Mouse (Mus musculus) MEL (cell line): ENCODE results near the gene Gprc5b. TPM values are rescaled to one million over a fixed set of nuclear protein-coding genes. Genes with fewer than 3 reads are reported as not detected.

Experiments
- DNase-seq: peaks from one replicate; pipeline ENCODE4 v3.0.0; 2011; ENCODE audit warnings: low read depth, low spot score
- H3K27ac ChIP-seq: 2 replicates; pipeline ENCODE4 v1.5.1; 2012; ENCODE audit warnings: low read depth, mild to moderate bottlenecking, control low read depth, low read length, moderate library complexity; ENCODE audit not compliant: control insufficient read depth
- H3K27me3 ChIP-seq, 2 experiments: fragments of 150-350 bp in 1 of 2; sonication (generic) in 1 of 2; 2 replicates each; pipeline ENCODE4 v1.6.1; 2012; ENCODE audit warnings: low read length in 2 of 2, mild to moderate bottlenecking in 2 of 2, improper control_type of control experiment in 1 of 2, moderate library complexity in 1 of 2; ENCODE audit not compliant: insufficient read depth in 2 of 2, control insufficient read depth in 1 of 2
- H3K36me3 ChIP-seq, 2 experiments: 2 replicates each; pipeline ENCODE4 v1.6.1; 2012 to 2014; ENCODE audit warnings: low read length in 2 of 2, improper control_type of control experiment in 1 of 2, inconsistent platforms in 1 of 2, mild to moderate bottlenecking in 1 of 2; ENCODE audit not compliant: insufficient read depth in 2 of 2, control insufficient read depth in 1 of 2
- H3K4me1 ChIP-seq, 2 experiments: fragments of 150-350 bp in 1 of 2; sonication (generic) in 1 of 2; 2 replicates each; pipeline ENCODE4 v1.6.1; 2012; ENCODE audit warnings: low read length in 2 of 2, improper control_type of control experiment in 1 of 2, mild to moderate bottlenecking in 1 of 2; ENCODE audit not compliant: insufficient read depth in 2 of 2, control insufficient read depth in 1 of 2
- H3K4me3 ChIP-seq, 2 experiments: fragments of 150-350 bp in 1 of 2; sonication (generic) in 1 of 2; 2 replicates each; pipeline ENCODE4 v1.5.1; 2012; ENCODE audit warnings: low read depth in 2 of 2, low read length in 2 of 2, mild to moderate bottlenecking in 2 of 2, moderate library complexity in 2 of 2, control low read depth in 1 of 2, improper control_type of control experiment in 1 of 2; ENCODE audit not compliant: control insufficient read depth in 1 of 2, insufficient read depth in 1 of 2
- H3K79me2 ChIP-seq: 2 replicates; pipeline ENCODE4 v1.6.1; 2012; ENCODE audit warnings: mild to moderate bottlenecking, low read length, moderate library complexity; ENCODE audit not compliant: control insufficient read depth, poor library complexity, insufficient read depth
- H3K9ac ChIP-seq: 2 replicates; pipeline ENCODE4 v1.6.1; 2012; ENCODE audit warnings: low read depth, mild to moderate bottlenecking, control low read depth, low read length, moderate library complexity; ENCODE audit not compliant: control insufficient read depth, poor library complexity, severe bottlenecking
- H3K9me3 ChIP-seq: fragments of 150-350 bp; sonication (generic); replicated peaks from 2 replicates; pipeline ENCODE4 v1.6.1; 2012; ENCODE audit warnings: mild to moderate bottlenecking, low read length, improper control_type of control experiment, moderate library complexity; ENCODE audit not compliant: insufficient read depth
- BHLHE40 ChIP-seq: IDR thresholded peaks from 2 replicates; pipeline ENCODE4 v1.6.1; 2012; ENCODE audit warnings: low read depth, mild to moderate bottlenecking, inconsistent platforms, low read length, improper control_type of control experiment, borderline replicate concordance
- CHD1 ChIP-seq: IDR thresholded peaks from 2 replicates; pipeline ENCODE4 v1.6.1; 2012; ENCODE audit warnings: low read depth, mild to moderate bottlenecking, inconsistent platforms, low read length, improper control_type of control experiment
- CHD2 ChIP-seq: IDR thresholded peaks from 2 replicates; pipeline ENCODE4 v1.6.1; 2011; ENCODE audit warnings: low read length, improper control_type of control experiment
- CTCF ChIP-seq, 3 experiments: IDR thresholded peaks in 2 of 3; conservative IDR thresholded peaks in 1 of 3; 2 replicates each; pipeline ENCODE4 v1.5.1; 2011 to 2012; ENCODE audit warnings: low read length in 3 of 3, low read depth in 2 of 3, mild to moderate bottlenecking in 2 of 3, improper control_type of control experiment in 1 of 3, inconsistent platforms in 1 of 3, mixed read lengths in 1 of 3, moderate library complexity in 1 of 3; ENCODE audit not compliant: control insufficient read depth in 1 of 3, insufficient read depth in 1 of 3, poor library complexity in 1 of 3, severe bottlenecking in 1 of 3
- E2F4 ChIP-seq: IDR thresholded peaks from 2 replicates; pipeline ENCODE4 v1.6.1; 2011; ENCODE audit warnings: low read depth, low read length, improper control_type of control experiment, borderline replicate concordance
- ELF1 ChIP-seq: IDR thresholded peaks from 2 replicates; pipeline ENCODE4 v1.6.1; 2014; ENCODE audit warnings: low read depth, mild to moderate bottlenecking, inconsistent platforms, low read length, improper control_type of control experiment, moderate library complexity
- EP300 ChIP-seq, 2 experiments: IDR thresholded peaks; 2 replicates each; pipeline ENCODE4 v1.6.1; 2011; ENCODE audit warnings: improper control_type of control experiment in 2 of 2, low read length in 2 of 2, low read depth in 1 of 2, mild to moderate bottlenecking in 1 of 2
- ETS1 ChIP-seq: IDR thresholded peaks from 2 replicates; pipeline ENCODE4 v1.6.1; 2012; ENCODE audit warnings: low read depth, mild to moderate bottlenecking, inconsistent platforms, low read length, improper control_type of control experiment, moderate library complexity
- GABPA ChIP-seq: IDR thresholded peaks from 2 replicates; pipeline ENCODE4 v1.6.1; 2012; ENCODE audit warnings: low read depth, mild to moderate bottlenecking, inconsistent platforms, low read length, improper control_type of control experiment, moderate library complexity
- GATA1 ChIP-seq: IDR thresholded peaks from 2 replicates; pipeline ENCODE4 v1.6.1; 2011; ENCODE audit warnings: low read depth, low read length, improper control_type of control experiment
- HCFC1 ChIP-seq: IDR thresholded peaks from 2 replicates; pipeline ENCODE4 v1.6.1; 2012; ENCODE audit warnings: low read depth, mild to moderate bottlenecking, inconsistent platforms, low read length, improper control_type of control experiment, moderate library complexity
- JUND ChIP-seq: IDR thresholded peaks from 2 replicates; pipeline ENCODE4 v1.6.1; 2011; ENCODE audit warnings: low read depth, mild to moderate bottlenecking, improper control_type of control experiment, low read length
- KAT2A ChIP-seq: conservative IDR thresholded peaks from 2 replicates; pipeline ENCODE4 v1.6.1; 2012; ENCODE audit warnings: low read depth, low read length, improper control_type of control experiment, inconsistent platforms
- MAFK ChIP-seq: IDR thresholded peaks from 2 replicates; pipeline ENCODE4 v1.6.1; 2011; ENCODE audit warnings: low read depth, mild to moderate bottlenecking, low read length, improper control_type of control experiment, borderline replicate concordance
- MAX ChIP-seq: IDR thresholded peaks from 2 replicates; pipeline ENCODE4 v1.6.1; 2011; ENCODE audit warnings: low read length, improper control_type of control experiment
- MAZ ChIP-seq: IDR thresholded peaks from 2 replicates; pipeline ENCODE4 v1.6.1; 2012; ENCODE audit warnings: low read depth, mild to moderate bottlenecking, inconsistent platforms, low read length, improper control_type of control experiment
- MEF2A ChIP-seq: IDR thresholded peaks from 2 replicates; pipeline ENCODE4 v1.6.1; 2014; ENCODE audit warnings: low read depth, mild to moderate bottlenecking, inconsistent platforms, low read length, improper control_type of control experiment; ENCODE audit not compliant: poor library complexity, insufficient replicate concordance, severe bottlenecking; ENCODE audit errors: extremely low read depth
- MXI1 ChIP-seq: IDR thresholded peaks from 2 replicates; pipeline ENCODE4 v1.6.1; 2011; ENCODE audit warnings: mild to moderate bottlenecking, low read depth, low read length, improper control_type of control experiment
- MYB ChIP-seq: IDR thresholded peaks from 2 replicates; pipeline ENCODE4 v1.6.1; 2011; ENCODE audit warnings: mild to moderate bottlenecking, low read depth, low read length, improper control_type of control experiment
- MYC ChIP-seq: IDR thresholded peaks from 2 replicates; pipeline ENCODE4 v1.6.1; 2011; ENCODE audit warnings: low read depth, mild to moderate bottlenecking, low read length, improper control_type of control experiment, moderate library complexity
- NELFE ChIP-seq: IDR thresholded peaks from 2 replicates; pipeline ENCODE4 v1.6.1; 2011; ENCODE audit warnings: low read depth, low read length, improper control_type of control experiment
- POLR2AphosphoS2 ChIP-seq: IDR thresholded peaks from 2 replicates; pipeline ENCODE4 v1.6.1; 2011; ENCODE audit warnings: low read length, improper control_type of control experiment
- POLR2AphosphoS5 ChIP-seq: IDR thresholded peaks from 2 replicates; pipeline ENCODE4 v1.6.1; 2012; ENCODE audit warnings: low read depth, borderline replicate concordance, mild to moderate bottlenecking, inconsistent platforms, low read length, moderate library complexity, mixed read lengths
- RAD21 ChIP-seq: IDR thresholded peaks from 2 replicates; pipeline ENCODE4 v1.6.1; 2011; ENCODE audit warnings: mild to moderate bottlenecking, low read depth, low read length, improper control_type of control experiment
- RCOR1 ChIP-seq: IDR thresholded peaks from 2 replicates; pipeline ENCODE4 v1.6.1; 2012; ENCODE audit warnings: low read depth, mild to moderate bottlenecking, inconsistent platforms, low read length, improper control_type of control experiment
- SIN3A ChIP-seq: IDR thresholded peaks from 2 replicates; pipeline ENCODE4 v1.6.1; 2012; ENCODE audit warnings: low read length, improper control_type of control experiment, inconsistent platforms
- SMC3 ChIP-seq: IDR thresholded peaks from 2 replicates; pipeline ENCODE4 v1.6.1; 2011; ENCODE audit warnings: low read depth, low read length, improper control_type of control experiment
- TAL1 ChIP-seq: IDR thresholded peaks from 2 replicates; pipeline ENCODE4 v1.6.1; 2012; ENCODE audit warnings: mild to moderate bottlenecking, inconsistent platforms, low read length, moderate library complexity, mixed read lengths
- TBP ChIP-seq: IDR thresholded peaks from 2 replicates; pipeline ENCODE4 v1.8.0; 2011; ENCODE audit warnings: low read depth, low read length, improper control_type of control experiment
- TCF12 ChIP-seq: IDR thresholded peaks from 2 replicates; pipeline ENCODE4 v1.6.1; 2014; ENCODE audit warnings: low read depth, mild to moderate bottlenecking, inconsistent platforms, low read length, improper control_type of control experiment, moderate library complexity
- UBTF ChIP-seq: IDR thresholded peaks from 2 replicates; pipeline ENCODE4 v1.6.1; 2012; ENCODE audit warnings: low read depth, mild to moderate bottlenecking, inconsistent platforms, low read length, improper control_type of control experiment, moderate library complexity, borderline replicate concordance; ENCODE audit not compliant: insufficient read depth
- USF1 ChIP-seq: IDR thresholded peaks from 2 replicates; pipeline ENCODE4 v1.6.1; 2014; ENCODE audit warnings: low read depth, mild to moderate bottlenecking, inconsistent platforms, low read length, improper control_type of control experiment, moderate library complexity
- USF2 ChIP-seq, 2 experiments: IDR thresholded peaks; 2 replicates each; pipeline ENCODE4 v1.6.1; 2011 to 2012; ENCODE audit warnings: improper control_type of control experiment in 2 of 2, low read length in 2 of 2, borderline replicate concordance in 1 of 2, inconsistent platforms in 1 of 2, low read depth in 1 of 2, mild to moderate bottlenecking in 1 of 2; ENCODE audit not compliant: insufficient read depth in 1 of 2
- ZC3H11A ChIP-seq: IDR thresholded peaks from 2 replicates; pipeline ENCODE4 v1.6.1; 2012; ENCODE audit warnings: low read depth, mild to moderate bottlenecking, inconsistent platforms, low read length, improper control_type of control experiment
- ZKSCAN1 ChIP-seq: IDR thresholded peaks from 2 replicates; pipeline ENCODE4 v1.6.1; 2012; ENCODE audit warnings: low read depth, mild to moderate bottlenecking, inconsistent platforms, low read length, improper control_type of control experiment, moderate library complexity
- ZMIZ1 ChIP-seq: IDR thresholded peaks from 2 replicates; pipeline ENCODE4 v1.6.1; 2012; ENCODE audit warnings: low read depth, mild to moderate bottlenecking, inconsistent platforms, low read length, improper control_type of control experiment, moderate library complexity
- ZNF384 ChIP-seq: IDR thresholded peaks from 2 replicates; pipeline ENCODE4 v1.6.1; 2012; ENCODE audit warnings: low read depth, mild to moderate bottlenecking, inconsistent platforms, low read length, improper control_type of control experiment
- polyA plus RNA-seq, 2 experiments: library from polyadenylated mRNA; stranded (reverse) in 1 of 2; unstranded in 1 of 2; fragments of >175 nt in 1 of 2; fragments of >200 nt in 1 of 2; gene quantifications; 2 replicates each; pipeline versions ENCODE4 v1.2.1 to v1.2.4; 2012; ENCODE audit warnings: low replicate concordance in 2 of 2, low read depth in 1 of 2; ENCODE audit not compliant: insufficient read length in 2 of 2, insufficient read depth in 1 of 2, missing spikeins in 1 of 2
- total RNA-seq: library from RNA; depleted of rRNA; stranded (reverse); fragments of 300-350 nt; gene quantifications from 2 replicates; pipeline ENCODE4 v1.2.3, GENCODE M21; 2012

The Gprc5b gene
- total and polyA plus RNA-seq, 3 experiments: not detected

DNA sequence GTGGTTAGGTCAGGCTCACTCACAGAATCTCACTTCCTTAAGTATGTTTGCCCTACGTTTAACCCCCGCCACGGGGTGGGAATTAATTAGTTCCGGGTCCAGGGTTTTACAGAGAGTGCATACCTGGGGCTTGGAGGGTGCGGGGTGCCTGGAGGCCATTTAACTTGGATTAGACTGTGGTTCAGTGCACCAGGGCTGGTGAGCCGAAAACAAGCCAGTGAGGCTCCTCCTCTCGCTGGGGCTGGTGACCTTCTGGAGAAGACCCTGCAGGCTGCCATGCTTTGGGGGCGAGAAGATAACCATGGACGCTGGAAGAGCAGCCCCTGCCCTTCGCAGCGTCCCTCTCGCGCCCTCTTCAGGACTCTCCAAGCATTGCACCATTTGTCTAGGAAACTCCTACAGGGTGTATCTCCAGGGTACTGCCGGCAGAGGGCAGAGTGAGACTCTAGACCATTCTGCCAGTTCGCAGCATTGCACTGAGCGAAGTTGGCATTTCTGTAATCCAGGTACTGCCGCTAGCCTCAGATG lies 28.4 kb upstream of the Gprc5b start:
- Histone ChIP-seq H3K9me3 (no peaks in the 10 kb centered on the region), H3K4me3 (peak overlapping the region; percentile 58 to 82), H3K9ac (peak overlapping the region; percentile 98), H3K4me1 (peaks cover 6 to 7% of the 10 kb centered on the region in 2 experiments; a peak in 3 of 4 replicates), H3K27me3 (no peaks in the 10 kb centered on the region), H3K79me2 (peaks cover 11% of the 10 kb centered on the region; the same call in 1 of the 2 replicates), H3K27ac (peak overlapping the region; percentile 91), H3K36me3 (peaks cover 0 to 3% of the 10 kb centered on the region in 2 experiments; a peak in 2 of 4 replicates)
- peak; percentile 93 for DNase-seq
- TF ChIP-seq CHD1: no peak
- no peak; the same call in 1 of the 2 replicates for TF ChIP-seq GATA1
- no peak for TF ChIP-seq MXI1
- TF ChIP-seq MYB: no peak
- TF ChIP-seq NELFE: 0 out of 2 replicates have a peak, but pooled peaks have one; percentile 38
- TF ChIP-seq SIN3A: 0 out of 2 replicates have a peak, but pooled peaks have one; percentile 31
- TF ChIP-seq HCFC1: 0 out of 2 replicates have a peak, but pooled peaks have one; percentile 60
- no peak for TF ChIP-seq ETS1
- TF ChIP-seq BHLHE40: no peak
- TF ChIP-seq MEF2A: no peak
- no peak for TF ChIP-seq POLR2AphosphoS2
- no peak for TF ChIP-seq TBP
- no peak for TF ChIP-seq KAT2A
- TF ChIP-seq MAZ: peak; percentile 58; the same call in 1 of the 2 replicates
- TF ChIP-seq EP300 (IDR thresholded peaks at IDR 0.05; ENCODE audit: low read depth in 1 of 2, low read length in 2 of 2): no peak
- TF ChIP-seq RCOR1: no peak
- TF ChIP-seq GABPA: no peak
- no peak for TF ChIP-seq CHD2
- TF ChIP-seq ELF1: peak; percentile 62; the same call in 1 of the 2 replicates
- no peak for TF ChIP-seq USF2 (IDR thresholded peaks at IDR 0.05; ENCODE audit: borderline replicate concordance in 1 of 2, insufficient read depth in 1 of 2, low read depth in 1 of 2, low read length in 2 of 2)
- no peak for TF ChIP-seq TAL1
- TF ChIP-seq POLR2AphosphoS5: no peak
- TF ChIP-seq CTCF (IDR thresholded peaks at IDR 0.05 in 2 of 3, conservative IDR thresholded peaks at IDR 0.05 in 1 of 3; ENCODE audit: control insufficient read depth in 1 of 3, insufficient read depth in 1 of 3, low read depth in 2 of 3, low read length in 3 of 3, poor library complexity in 1 of 3, severe bottlenecking in 1 of 3): peak; percentile 69 to 84 (median 75)
- TF ChIP-seq UBTF: no peak
- no peak for TF ChIP-seq ZMIZ1
- peak; percentile 67; the same call in 1 of the 2 replicates for TF ChIP-seq E2F4
- peak; percentile 62 for TF ChIP-seq RAD21
- TF ChIP-seq ZKSCAN1: no peak
- no peak for TF ChIP-seq TCF12
- peak; percentile 79 for TF ChIP-seq SMC3
- TF ChIP-seq MAFK: no peak
- TF ChIP-seq JUND: no peak
- TF ChIP-seq ZC3H11A: peak; percentile 50
- no peak for TF ChIP-seq ZNF384
- no peak for TF ChIP-seq USF1
- TF ChIP-seq MYC: 0 out of 2 replicates have a peak, but pooled peaks have one; percentile 38
- no peak for TF ChIP-seq MAX
